Mouse (Mus musculus): ENCODE measurements around the gene Usp24.

Gene Usp24

DNA sequence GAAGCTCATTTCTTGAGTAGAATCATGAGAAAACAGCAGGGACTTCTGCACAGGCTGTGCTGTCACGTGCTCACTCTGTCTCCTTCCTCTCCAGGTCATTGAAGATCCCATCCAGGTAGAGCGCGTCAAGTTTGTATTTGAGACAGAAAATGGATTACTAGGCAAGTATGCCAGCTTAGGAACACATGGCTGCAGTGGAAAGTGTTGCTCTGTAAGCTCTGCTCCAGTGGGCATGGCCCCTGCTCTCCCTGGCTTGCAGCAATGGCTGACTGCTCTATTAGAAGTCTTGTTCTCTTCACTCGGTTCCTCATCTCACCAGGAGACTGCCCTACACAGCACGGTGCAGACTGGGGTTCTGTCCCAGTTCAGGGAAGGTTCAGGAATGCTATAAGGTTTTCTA is 114.4 kb downstream of the Usp24 start:
- WGBS = 91% methylated on average over 5 of the region's 5 CpGs

DNA sequence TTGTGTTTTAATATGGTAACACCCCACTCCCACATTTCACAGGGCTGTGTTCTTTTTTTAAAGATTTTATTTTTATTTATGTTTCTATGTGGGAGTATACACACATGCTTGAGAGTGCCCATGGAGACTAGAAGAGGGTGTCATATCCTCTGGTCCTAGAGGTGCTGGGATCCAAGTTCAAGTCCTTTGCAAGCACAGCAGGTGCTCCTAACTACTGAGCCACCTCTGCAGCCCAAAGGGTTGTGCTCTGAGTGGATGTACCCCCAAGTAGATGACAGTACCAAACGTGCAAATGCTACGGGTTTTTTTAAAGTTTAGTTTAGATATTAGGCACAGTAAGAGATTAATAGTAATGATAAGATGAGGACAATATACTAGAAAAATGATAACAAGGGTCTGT is 119.4 kb downstream of the Usp24 start:
- WGBS = 88% methylated on average over 2 of the region's 2 CpGs

DNA sequence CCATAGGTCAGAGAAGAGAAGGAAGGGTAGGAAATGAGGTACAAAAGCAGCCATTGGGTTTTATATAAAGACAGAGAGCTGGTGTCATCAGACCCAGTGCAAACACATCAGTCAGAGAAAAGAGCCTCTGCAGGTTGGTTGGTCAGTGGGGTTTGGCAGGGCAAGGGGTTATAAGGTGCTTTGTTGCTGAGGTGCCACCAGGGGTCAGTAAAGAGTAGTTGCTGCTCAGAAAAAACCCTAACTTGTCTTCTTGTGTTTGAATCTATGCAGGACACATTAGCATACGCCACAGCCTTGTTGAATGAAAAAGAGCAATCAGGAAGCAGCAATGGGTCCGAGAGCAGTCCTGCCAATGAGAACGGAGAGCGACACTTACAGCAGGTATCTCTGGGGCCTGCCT is 120.5 kb downstream of the Usp24 start:
- 40% methylated on average over 4 of the region's 4 CpGs for WGBS

DNA sequence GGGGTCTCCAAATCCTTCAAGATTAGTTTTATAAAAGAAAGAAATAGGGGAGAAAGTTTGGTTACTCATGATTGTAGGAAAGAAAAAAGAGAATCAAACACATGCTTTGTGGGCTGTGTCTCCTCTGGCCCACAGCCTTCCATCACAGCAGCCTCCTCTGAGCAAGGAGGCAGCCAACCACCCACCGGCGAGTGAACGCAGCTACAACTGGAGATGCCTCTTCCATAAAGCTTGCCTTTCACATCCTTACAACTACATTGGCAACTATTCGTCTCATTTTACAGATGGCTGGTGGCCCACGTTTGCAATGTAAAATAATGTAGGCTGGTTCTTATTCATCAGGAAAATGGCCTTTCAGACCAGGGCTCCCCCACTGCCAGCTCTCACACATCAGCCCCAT is 121.2 kb downstream of the Usp24 start:
- WGBS = 51% methylated on average over 5 of the region's 5 CpGs

DNA sequence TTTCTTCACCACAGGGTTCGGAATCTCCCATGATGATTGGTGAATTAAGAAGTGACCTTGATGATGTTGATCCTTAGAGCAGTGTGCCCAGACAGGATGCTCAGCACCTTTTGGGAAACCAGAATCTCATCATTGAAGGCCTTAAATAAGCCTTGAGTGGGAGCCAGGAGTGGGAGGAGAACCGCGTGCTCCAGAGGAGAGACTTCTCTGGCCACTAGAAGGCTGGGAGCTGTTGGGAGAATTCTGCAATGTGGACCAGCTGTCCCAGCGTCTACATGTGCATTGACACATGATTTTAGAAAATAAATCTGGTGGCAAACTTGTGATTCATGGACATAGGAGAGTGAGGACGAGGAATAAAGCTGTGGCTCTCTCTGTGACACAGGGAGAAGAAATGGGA is 122.8 kb downstream of the Usp24 start:
- 58% methylated on average over 5 of the region's 5 CpGs for WGBS

DNA sequence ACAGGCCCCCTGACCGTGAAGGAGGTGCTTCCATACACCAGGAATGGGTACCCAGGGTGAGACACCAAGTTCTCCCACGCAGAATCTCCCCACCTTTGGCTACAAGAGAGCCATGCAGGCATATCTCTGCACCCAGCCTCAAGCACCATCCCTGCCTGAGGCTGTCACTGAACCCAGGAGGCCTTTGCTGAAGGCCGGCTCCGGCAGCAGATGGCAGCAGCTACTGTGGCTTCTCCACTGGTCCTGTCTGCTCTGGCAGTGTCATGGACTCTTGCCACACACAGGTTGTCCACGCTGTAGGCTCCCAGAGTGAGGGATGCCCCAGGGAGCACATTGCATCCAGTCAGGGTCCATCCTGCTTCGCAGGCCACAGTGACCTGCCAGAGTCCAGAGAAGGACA is 127.2 kb downstream of the Usp24 start:
- WGBS = 75% methylated on average over 6 of the region's 6 CpGs

DNA sequence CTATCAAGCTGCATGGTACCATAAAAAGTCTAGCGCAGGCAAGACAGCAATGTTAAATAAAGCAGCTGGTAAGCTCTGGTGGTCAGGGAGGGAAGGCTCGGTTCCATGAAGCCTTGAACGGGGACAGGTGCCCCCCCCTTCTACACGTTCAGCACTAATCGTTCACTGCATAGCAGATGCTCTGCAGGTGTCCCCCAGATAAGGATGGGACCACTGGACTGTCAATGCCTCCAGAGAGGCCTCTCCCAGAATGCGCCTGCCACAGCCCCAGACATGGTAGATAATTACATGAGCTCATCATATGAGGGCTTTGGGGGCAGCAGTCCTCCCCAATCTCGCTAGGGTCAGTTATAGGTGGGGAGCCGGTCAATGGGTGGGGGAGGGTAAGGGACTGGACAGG is 133.3 kb downstream of the Usp24 start:
- 83% methylated on average over 8 of the region's 8 CpGs for WGBS

DNA sequence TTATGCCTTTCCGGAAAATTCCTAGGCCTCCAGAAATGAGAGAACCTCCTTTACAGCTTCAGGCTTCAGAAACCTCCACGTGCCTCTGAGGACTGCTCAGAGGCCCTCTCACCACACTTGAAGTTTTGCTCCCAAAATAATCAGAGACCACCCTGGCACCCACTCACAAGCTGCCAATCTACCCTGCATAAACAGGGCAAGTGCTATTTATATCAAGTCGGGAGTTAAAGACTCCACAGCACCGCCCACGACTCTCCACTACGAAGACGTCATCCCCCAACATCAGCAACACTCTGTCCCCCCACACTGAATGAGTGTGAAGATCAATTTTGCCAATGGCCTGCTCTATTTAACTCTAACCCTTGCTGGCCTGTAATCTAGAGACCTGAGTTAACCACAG is 136.4 kb downstream of the Usp24 start:
- WGBS = 39% methylated on average over 7 of the region's 7 CpGs

DNA sequence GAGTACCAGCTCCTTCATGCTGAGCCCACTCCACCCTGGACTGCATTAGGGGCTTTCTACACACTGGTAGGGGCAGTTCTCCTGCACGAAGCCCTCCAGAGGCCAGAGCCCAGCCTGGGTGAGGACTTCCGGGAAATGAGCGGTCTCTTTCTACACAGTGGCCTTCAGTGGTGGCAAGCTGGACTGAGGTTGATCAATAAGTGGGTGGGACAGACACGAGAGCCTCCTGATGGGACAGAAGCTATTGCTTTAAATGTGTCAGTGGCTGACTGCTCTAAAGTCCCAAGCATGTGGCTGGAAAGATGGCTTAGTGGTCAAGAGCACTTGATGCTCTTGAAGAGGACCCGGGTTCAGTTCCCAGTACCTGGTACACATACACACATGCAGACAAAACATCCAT is 137.1 kb downstream of the Usp24 start:
- WGBS = 89% methylated on average over 5 of the region's 5 CpGs

DNA sequence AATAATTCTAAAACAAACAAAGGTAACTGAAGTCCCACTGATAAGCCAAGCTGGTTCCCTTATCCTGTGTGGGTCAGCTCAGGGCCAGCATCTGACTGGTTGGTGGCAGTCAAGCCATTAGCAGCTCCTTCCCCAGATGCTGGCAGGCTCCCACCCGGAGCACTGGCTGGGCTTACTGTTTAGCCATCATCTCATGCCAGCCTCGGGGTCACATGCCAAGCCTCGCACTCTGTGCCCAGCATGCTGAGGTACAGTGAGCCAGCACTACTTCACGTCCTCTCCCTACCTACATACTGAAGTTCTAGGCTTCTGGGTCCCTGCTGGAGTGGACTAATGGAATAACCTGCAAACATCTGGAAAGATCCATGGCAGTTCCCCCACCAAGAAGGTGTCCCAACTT is 137.5 kb downstream of the Usp24 start:
- 72% methylated on average over 4 of the region's 4 CpGs for WGBS

DNA sequence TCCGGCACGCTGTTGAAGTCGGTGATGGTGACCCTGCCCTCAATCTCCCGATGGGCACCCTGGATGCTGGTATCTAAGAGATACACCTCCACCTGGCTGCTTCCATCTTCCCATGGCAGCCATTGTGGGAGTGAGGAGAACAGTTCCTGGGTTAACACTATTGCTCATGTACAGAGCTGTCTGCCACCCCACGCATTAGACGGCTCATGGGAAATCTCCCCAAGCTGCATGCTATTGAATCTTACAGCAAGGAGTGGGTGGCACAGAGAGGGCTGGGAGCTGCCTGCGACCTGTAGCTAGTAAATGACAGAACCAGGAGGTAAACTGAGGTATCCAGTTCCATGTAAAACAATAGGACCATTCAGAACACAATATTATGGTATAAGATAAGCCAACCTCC is 138.5 kb downstream of the Usp24 start:
- WGBS = 72% methylated on average over 7 of the region's 7 CpGs

DNA sequence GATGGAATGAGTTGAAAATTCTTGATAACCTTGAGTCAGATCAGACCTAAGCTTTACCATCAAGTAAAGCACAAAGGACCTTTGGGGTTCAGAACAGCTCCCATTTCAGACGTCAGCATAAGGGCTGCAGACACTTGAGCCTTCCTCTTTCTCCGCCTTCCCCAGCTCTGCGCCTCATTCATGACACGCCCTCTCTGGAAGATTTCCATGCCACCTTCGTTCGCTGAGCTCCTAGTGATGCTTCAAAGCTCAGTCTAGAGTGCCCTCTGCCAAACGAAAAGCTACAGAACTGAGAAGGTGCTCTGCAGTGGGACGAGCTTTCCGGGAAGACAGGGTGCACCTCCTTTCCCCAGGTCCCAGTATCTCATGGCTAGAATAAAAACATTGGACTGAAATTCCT is 146.0 kb downstream of the Usp24 start:
- WGBS = 87% methylated on average over 9 of the region's 9 CpGs

DNA sequence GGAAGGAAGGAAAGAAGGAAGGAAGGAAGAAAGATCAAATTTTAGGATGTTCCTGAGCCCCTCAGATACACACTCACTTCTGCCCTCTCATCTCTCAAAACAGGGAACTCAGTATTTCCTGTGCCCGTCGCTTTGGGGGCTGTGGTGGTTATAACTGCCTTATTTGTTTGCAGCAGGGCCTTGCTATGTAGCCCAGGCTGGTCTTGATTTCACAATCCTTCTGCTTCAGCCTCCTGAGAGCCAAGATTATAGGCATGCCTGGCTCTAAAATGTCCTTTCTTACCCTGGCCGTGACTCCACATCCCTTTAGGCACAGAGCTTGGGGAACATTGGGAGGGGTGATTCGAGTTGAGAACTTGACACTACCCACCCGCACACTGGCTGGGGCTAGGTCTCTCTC is 146.5 kb downstream of the Usp24 start:
- WGBS = 84% methylated on average over 5 of the region's 5 CpGs

DNA sequence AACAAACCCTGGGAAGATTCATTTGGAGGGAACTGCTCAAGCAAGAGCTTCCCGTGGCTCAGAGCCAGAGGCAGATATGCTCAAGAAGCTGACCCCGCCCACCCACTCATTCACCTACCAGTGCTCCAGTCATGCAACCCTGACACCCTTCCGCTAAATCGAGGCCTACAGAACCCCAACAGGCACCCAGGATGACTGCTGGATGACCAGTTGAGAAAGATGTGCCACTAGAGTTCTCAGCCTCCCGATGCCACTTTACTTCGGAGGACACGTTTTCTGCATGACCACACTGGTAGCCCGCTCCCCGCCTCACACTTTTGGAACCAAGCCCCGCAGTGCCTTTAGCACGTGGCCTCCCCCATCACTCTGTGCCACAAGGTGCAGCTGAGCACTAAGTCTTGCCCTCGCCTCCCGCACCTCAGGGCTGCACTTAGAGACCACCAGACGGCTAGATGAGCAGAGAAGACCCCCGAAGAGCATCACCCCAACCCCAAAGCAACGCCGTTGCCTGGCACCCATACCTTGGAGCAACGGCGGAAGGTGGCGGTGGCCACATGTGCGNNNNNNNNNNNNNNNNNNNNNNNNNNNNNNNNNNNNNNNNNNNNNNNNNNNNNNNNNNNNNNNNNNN is 147.3 kb downstream of the Usp24 start:
- WGBS = 36% methylated on average over 21 of the region's 21 CpGs

DNA sequence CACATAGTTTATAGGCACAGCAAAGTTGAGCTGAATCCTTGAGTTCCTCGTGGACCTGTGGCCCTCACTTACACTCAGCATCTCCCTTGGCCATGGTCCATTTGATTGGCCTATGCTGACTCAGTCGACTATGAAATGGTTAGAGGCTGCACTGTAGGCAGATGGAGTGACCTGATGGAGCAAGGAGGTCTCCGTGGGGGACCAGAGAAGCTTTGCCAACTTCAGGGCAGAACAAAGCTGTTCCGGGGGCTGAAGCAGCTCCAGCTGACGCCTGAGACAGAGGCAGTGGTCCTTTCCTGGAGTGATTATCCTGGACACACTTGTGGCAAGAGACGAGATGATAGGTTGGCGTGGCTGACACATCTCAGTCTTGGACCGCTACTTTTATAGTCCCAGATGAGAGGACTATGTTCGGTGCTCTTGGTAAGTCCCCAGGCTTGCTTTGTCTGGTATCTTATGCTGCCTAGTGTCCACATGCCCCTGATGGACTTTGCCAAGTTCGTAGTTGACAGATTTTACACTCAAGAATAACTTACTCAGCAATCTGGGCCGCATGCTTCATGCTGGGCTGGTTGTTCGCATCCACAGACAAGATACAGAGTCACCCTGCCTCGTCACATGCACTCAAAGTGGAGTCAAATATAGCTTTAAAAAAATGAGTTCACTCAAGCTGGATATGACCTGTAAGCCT is 151.6 kb downstream of the Usp24 start:
- 83% methylated on average over 13 of the region's 13 CpGs for WGBS

DNA sequence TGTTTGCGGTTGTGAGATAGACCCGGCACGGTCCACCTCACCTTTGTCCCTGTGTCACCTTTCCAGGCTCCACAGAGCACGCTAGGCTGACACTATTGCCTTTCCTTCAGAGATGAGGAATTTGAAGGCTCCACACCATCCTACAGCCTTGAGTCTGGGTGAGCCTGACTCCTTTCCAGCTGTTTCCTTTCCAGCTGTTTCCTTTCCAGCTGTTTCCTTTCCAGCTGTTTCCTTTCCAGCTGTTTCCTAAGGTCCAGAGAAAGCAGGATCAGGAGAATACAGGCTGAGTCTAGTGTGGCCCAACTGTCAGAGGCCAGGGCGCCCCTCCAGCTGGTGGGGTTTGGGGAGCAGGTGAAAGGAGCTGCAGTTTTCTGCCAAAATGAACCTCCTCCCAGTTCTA is 154.9 kb downstream of the Usp24 start:
- WGBS = 86% methylated on average over 5 of the region's 5 CpGs

DNA sequence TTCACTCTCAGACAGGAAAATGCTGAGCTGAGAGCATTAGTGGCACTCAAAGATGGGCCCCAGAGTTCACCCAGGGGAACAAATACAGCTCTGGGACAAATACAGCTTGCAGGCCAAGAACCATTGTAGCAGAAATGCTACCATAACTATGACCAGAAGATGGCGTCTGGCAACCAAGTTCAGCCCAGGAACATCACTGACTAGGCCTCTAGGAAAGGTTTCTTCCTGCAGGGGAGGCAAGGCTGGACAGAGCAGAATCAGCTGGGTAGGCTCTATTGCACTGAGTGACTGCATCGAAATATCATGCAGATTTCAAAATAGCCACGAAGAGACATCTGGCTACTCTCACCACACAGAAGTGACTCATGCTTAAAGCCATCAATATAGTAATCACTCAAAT is 156.3 kb downstream of the Usp24 start:
- 8% methylated on average over 3 of the region's 3 CpGs for WGBS

DNA sequence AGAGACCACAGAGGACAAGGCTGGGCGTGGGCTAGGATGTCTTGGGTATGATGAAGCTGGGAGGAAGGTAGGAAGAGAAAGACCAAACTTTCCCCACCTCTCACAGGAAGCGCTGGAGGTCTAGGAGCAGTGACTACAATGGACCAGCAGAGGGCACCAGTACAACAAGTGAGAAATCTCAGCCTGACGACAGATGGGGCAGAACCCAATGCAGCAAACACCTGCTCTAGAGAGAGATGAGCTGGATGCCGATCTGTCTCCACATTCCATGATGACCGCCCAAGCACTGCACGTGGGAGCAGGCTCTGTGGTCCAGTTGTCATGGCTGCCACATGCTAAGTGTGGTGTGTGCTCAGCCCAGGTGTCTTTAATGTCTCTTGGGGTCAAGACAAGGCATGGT is 158.2 kb downstream of the Usp24 start:
- WGBS = 1% methylated on average over 6 of the region's 6 CpGs

DNA sequence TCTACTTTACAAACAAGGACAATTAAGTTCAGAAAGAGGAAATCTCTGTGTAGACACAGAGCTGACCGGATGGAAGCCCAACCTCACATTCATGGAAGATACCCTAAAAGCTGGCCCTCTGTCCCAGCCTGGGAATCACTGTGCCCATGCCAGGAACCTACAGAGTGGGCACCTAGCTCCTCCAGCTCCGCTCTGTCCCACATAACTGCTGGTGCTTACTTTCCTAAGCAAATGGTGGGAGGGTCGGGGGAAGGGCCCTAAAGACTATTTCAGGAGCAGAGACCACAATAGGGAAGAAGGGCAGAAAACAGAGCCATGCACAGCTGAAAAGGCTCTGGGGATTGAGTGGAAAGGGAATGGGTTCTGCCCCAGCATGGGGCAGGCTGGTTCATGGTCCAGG is 164.5 kb downstream of the Usp24 start:
- 63% methylated on average over 3 of the region's 3 CpGs for WGBS

DNA sequence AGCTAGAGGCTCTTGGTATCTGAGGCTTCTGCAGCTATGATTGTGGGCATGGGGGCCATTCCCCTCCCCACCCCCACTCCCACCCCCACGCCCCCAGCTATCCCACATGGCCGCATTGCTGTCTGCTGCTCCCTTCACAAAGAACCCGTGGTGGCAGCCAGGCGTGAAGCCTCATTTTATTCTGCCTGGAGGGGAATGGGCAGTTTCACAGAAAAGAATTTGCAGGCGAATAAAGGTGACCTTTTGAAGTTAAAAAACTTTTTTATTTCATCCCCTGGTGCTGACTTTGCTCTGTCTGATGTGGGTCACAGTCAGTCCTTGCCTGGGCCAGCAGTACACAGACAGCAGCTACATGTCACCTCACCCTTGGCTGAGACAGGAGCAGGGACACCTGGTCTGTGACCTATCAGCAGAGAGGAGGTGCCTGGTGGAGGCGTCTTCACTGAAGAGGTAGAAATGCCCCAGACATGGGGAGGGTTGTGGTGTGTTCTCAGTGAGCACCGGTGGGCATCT is 167.3 kb downstream of the Usp24 start:
- 62% methylated on average over 7 of the region's 7 CpGs for WGBS

DNA sequence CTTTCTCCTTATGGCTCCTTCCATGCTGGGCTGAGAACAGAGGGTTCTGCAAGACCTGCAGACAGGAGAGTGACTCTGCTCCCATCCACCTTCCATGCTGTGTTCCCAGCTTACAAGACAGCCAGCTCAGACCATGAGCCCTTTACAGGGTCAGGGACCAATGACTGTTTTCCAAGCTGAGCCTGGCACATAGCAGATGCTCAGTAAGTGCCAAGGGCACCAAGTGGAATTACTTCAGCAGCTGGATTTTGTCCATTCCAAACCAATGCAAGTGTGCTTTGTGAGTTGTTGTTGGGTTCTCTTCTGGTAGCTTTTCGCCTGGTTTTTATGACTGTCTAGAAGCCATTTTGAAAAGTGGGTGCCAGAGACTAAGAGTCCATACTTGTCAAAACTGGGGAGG is 167.8 kb downstream of the Usp24 start:
- 92% methylated on average over 1 of the region's 1 CpGs for WGBS

DNA sequence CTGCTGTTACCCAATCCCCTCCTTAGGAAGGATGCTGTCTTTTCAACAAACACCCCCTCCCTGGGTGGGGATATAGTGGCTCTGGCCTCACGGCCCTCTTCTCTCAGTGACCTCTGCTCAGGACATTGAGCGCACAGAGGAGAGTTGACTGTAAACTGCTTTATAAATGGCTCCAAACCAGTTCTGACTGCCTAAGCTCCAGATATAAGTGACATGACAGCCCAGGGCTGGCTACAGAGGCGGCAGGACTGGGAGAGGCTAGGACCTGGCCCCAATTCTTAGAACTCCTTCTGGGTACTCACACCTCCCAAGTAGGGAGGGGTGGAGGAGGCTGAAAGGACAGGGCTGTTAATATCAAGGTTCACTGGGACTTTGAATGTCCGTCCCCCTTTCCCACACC is 174.6 kb downstream of the Usp24 start:
- WGBS = 80% methylated on average over 4 of the region's 4 CpGs

Measured in cerebral cortex, adult 2 months (tissue).